Mouse (Mus musculus) intestine, postnatal 0 days (tissue): ENCODE data around the gene Olfr1197. TPM values are rescaled to one million over a fixed set of nuclear protein-coding genes. Genes with fewer than 3 reads are reported as not detected.

Experiments used
- ATAC-seq: fragments of 200-750 bp; cut with Nextera tagmentation; 2 replicates; pipeline ENCODE4 v1.8.0; 2017; ENCODE audit warnings: mild to moderate bottlenecking, moderate TSS enrichment, moderate library complexity
- H3K27ac ChIP-seq: fragments of 300-500 bp; sonication (generic); 2 replicates; pipeline ENCODE4 v1.5.1; 2014; ENCODE audit warnings: mild to moderate bottlenecking, low read depth, low read length, moderate library complexity
- H3K27me3 ChIP-seq: fragments of 300-500 bp; sonication (generic); replicated peaks from 2 replicates; pipeline ENCODE4 v1.6.1; 2014; ENCODE audit warnings: low read length, mixed read lengths; ENCODE audit not compliant: control insufficient read depth, insufficient read depth
- H3K36me3 ChIP-seq: fragments of 300-500 bp; sonication (generic); 2 replicates; pipeline ENCODE4 v1.6.1; 2014; ENCODE audit warnings: mild to moderate bottlenecking, moderate library complexity; ENCODE audit not compliant: control insufficient read depth, insufficient read depth
- H3K4me1 ChIP-seq: fragments of 300-500 bp; sonication (generic); replicated peaks from 2 replicates; pipeline ENCODE4 v1.6.1; 2014; ENCODE audit warnings: antibody characterized with exemption, low read length, mixed read lengths; ENCODE audit not compliant: control insufficient read depth, insufficient read depth
- H3K4me2 ChIP-seq: fragments of 300-500 bp; sonication (generic); replicated peaks from 2 replicates; pipeline ENCODE4 v1.6.1; 2014; ENCODE audit warnings: low read depth, mild to moderate bottlenecking, moderate library complexity
- H3K4me3 ChIP-seq: fragments of 300-500 bp; sonication (generic); 2 replicates; pipeline ENCODE4 v1.5.1; 2014; ENCODE audit warnings: low read depth, low read length
- H3K9ac ChIP-seq: fragments of 300-500 bp; sonication (generic); 2 replicates; pipeline ENCODE4 v1.6.1; 2014; ENCODE audit warnings: mild to moderate bottlenecking, low read depth, low read length
- H3K9me3 ChIP-seq: fragments of 300-500 bp; sonication (generic); 2 replicates; pipeline ENCODE4 v1.6.1; 2016; ENCODE audit warnings: mixed run types; ENCODE audit not compliant: control insufficient read depth
- CTCF ChIP-seq: sonication (generic); IDR thresholded peaks from 2 replicates; pipeline ENCODE4 v1.5.1; 2016; ENCODE audit warnings: low read depth, mild to moderate bottlenecking, control low read depth, antibody characterized with exemption, moderate library complexity
- WGBS: fragments of 180-500 bp; shearing (Covaris S2); extraction: QIAGEN DNeasy Blood & Tissue Kit; methylation state at CpG from one replicate; pipeline ENCODE4 v1.1.7; 2014; 5-methylcytosine and 5-hydroxymethylcytosine counted together
- polyA plus RNA-seq: library from polyadenylated mRNA; unstranded; fragments of >200 nt; fragmentation: Nextera tagmentation; extraction: Ambion mirVana; gene quantifications from 2 replicates; pipeline ENCODE4 v1.2.1, GENCODE M21; 2015

The Olfr1197 gene
- not detected in 2 replicates for polyA plus RNA-seq

DNA sequence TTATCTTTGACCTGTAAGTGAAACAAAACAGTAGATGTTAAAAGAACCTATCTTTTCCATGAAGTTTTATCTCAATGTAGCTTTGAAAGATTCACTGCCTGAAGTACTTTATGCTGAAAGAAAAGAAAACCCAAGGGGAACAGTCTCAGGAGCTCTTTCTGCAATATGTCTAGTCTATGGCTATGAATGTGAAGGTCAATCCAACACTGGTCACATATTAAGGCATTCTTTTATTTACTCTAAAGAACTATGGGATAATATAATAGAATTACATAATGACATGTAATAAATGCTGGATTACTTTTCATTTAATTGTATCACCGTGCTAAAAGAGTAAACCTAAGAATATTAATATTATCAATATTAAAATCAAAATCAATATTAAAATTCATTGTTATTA is at the start of gene Olfr1197:
Olfr1197 (minus strand) TSS at position 101 of the 400 bp plus-strand sequence.
- H3K27ac ChIP-seq = no peak within 1 kb of the TSS
- no peaks in the 10 kb centered on the region for H3K9me3 ChIP-seq
- WGBS = 75% methylated on average over 1 of the region's 1 CpGs
- no peaks in the 10 kb centered on the region for H3K4me1 ChIP-seq
- H3K36me3 ChIP-seq = no peaks in the 10 kb centered on the region
- H3K4me3 ChIP-seq = no peak within 1 kb of the TSS
- no peak within 1 kb of the TSS for H3K9ac ChIP-seq
- ATAC-seq = no peak
- TF ChIP-seq CTCF = no peak
- H3K4me2 ChIP-seq = no peak within 1 kb of the TSS
- H3K27me3 ChIP-seq = no peaks in the 10 kb centered on the region

DNA sequence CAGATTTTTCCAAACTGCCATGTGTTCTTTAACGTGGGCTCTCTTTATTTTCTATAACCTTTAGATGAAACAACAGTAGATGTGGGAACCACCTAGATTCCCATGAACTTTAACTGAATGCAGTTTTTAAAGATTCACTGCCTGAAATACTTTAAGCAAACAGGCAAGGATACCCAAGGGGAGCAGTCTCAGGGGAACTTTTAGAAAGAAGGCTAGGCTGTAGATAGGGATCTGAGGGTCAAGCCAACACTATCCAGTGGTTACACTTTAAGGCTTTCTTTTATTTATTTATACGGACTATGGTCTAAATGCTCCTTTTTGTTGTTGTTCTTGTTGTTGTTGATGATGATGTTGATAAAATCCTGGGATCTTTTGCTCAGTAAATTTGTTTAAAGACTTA is 38.2 kb upstream of the Olfr1197 start, which contains the start of gene Olfr1200:
Olfr1200 (minus strand) TSS at position 101 of the 400 bp plus-strand sequence.
- WGBS = 75% methylated on average over 2 of the region's 2 CpGs
- TF ChIP-seq CTCF = no peak
- ATAC-seq = no peak
- Histone ChIP-seq H3K9me3 (no peaks in the 10 kb centered on the region), H3K27ac (no peak within 1 kb of the TSS), H3K4me1 (no peaks in the 10 kb centered on the region), H3K9ac (no peak within 1 kb of the TSS), H3K4me3 (no peak within 1 kb of the TSS), H3K27me3 (no peaks in the 10 kb centered on the region), H3K36me3 (no peaks in the 10 kb centered on the region), H3K4me2 (no peak within 1 kb of the TSS)

DNA sequence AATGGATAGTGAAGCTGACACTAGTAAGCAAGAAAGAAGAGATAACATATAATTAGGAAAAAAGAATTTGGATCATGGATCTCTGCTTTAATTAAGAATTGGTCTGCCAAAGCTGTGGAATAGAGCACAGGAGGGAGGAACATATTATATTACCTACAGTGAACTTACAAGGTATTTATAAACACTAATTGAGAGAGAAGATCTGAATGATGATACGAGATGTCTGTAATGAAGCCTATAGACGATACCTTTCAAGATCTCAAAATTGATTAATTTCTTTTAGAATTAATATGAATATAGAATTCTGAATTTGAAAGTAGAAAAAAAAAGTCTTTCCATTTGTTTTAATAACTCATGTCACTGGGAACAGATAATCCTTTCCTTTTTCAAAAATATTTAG is 28.2 kb upstream of the Olfr1197 start, which contains the start of gene Olfr1199:
Olfr1199 (minus strand) TSS at position 101 of the 400 bp plus-strand sequence.
- Histone ChIP-seq H3K4me1 (no peaks in the 10 kb centered on the region), H3K36me3 (no peaks in the 10 kb centered on the region), H3K4me2 (no peak within 1 kb of the TSS), H3K9ac (no peak within 1 kb of the TSS), H3K9me3 (no peaks in the 10 kb centered on the region), H3K27ac (no peak within 1 kb of the TSS), H3K4me3 (no peak within 1 kb of the TSS), H3K27me3 (no peaks in the 10 kb centered on the region)
- no peak for ATAC-seq
- 90% methylated on average over 2 of the region's 2 CpGs for WGBS
- no peak for TF ChIP-seq CTCF

DNA sequence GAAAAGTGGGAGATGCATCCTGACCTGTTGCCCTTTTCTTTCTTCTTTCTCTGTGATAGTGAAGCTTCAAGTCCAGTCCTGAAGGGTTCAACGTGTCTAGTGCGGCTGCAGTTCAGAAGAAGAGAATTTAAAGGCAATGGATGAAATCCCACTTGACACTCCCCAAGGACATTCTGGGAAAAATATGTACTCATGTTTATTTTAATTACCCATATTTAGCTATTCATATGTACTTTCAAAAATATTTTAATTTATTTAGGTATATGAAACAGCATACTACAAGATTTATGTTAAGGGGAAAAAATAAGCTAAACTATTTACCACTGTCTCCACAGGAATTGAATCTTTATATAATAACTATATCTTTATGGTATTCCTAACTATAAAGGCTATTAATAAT is 19.1 kb upstream of the Olfr1197 start, which contains the start of gene Olfr1198:
Olfr1198 (minus strand) TSS at position 101 of the 400 bp plus-strand sequence.
- no peak for TF ChIP-seq CTCF
- H3K36me3 ChIP-seq = no peaks in the 10 kb centered on the region
- H3K4me1 ChIP-seq = no peaks in the 10 kb centered on the region
- no peak within 1 kb of the TSS for H3K4me3 ChIP-seq
- no peak for ATAC-seq
- WGBS = 96% methylated on average over 2 of the region's 2 CpGs
- no peak within 1 kb of the TSS for H3K27ac ChIP-seq
- no peaks in the 10 kb centered on the region for H3K27me3 ChIP-seq
- H3K9me3 ChIP-seq = no peaks in the 10 kb centered on the region
- no peak within 1 kb of the TSS for H3K4me2 ChIP-seq
- H3K9ac ChIP-seq = no peak within 1 kb of the TSS

DNA sequence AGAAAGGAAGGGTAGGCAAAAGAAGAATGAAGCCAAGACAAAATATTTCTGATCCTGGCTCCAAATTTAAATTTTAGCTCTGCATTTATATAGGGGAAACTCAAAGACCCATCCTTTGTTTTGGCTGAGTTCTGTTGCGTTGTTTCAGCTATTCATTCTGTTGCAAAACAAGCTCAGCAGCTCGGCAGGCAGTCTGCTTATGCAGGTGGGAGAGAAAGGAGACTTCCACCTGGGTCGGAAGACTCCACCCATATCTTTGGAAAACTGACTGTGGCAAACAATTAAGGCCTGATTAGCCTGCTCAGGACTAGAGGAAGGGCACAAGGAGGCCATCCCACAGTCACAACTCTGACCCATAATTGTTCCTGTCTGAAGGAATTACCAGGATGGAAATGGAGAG is 11.2 kb upstream of the Olfr1197 start:
- Histone ChIP-seq H3K27ac (no peak overlapping the region), H3K9me3 (no peaks in the 10 kb centered on the region), H3K4me1 (no peaks in the 10 kb centered on the region), H3K36me3 (no peaks in the 10 kb centered on the region), H3K4me3 (no peak overlapping the region), H3K4me2 (no peak overlapping the region), H3K27me3 (no peaks in the 10 kb centered on the region), H3K9ac (no peak overlapping the region)
- TF ChIP-seq CTCF = no peak
- no peak for ATAC-seq
- WGBS = 68% methylated on average over 3 of the region's 3 CpGs

DNA sequence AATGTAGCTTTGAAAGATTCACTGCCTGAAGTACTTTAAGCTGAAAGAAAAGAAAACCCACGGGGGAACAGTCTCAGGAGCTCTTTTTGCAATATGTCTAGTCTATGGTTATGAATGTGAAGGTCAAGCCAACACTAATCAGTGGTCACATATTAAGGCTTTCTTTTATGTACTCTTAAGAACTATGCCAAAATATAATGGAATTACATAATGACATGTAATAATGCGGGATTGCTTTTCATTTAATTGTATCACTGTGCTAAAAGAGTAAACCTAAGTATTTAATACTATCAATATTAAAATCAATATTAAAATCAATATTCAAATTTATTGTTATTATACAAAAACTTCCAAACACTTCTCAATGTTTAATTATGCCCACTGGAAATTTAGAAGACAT is 27.7 kb downstream of the Olfr1197 start, which contains the start of gene Olfr1196:
Olfr1196 (minus strand) TSS at position 101 of the 400 bp plus-strand sequence.
- ATAC-seq = no peak
- WGBS = 77% methylated on average over 2 of the region's 2 CpGs
- Histone ChIP-seq H3K9me3 (no peaks in the 10 kb centered on the region), H3K9ac (no peak within 1 kb of the TSS), H3K27me3 (no peaks in the 10 kb centered on the region), H3K4me3 (no peak within 1 kb of the TSS), H3K36me3 (no peaks in the 10 kb centered on the region), H3K4me2 (no peak within 1 kb of the TSS), H3K27ac (no peak within 1 kb of the TSS), H3K4me1 (no peaks in the 10 kb centered on the region)
- no peak for TF ChIP-seq CTCF

DNA sequence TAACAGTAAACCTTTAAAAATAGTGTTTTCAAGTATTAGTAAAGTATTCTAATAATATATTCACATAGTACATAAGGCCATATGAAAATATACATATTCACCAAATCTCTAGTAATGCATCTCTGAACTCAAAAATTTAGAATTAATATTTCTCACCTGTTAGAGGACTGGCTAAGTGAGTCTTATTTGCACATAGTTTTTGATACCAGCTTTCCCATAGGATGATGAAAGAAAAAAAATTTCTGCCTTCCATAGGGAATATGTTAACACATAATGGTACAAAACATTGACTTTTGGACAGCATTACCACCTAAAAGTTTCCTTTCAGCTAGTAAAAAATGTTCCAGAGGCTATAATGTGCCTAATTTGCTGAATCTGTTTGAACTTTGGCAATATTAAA is 43.1 kb downstream of the Olfr1197 start, which contains the start of gene Olfr1195:
Olfr1195 (minus strand) TSS at position 101 of the 400 bp plus-strand sequence.
- no peaks in the 10 kb centered on the region for H3K36me3 ChIP-seq
- no peak within 1 kb of the TSS for H3K4me2 ChIP-seq
- H3K4me3 ChIP-seq = no peak within 1 kb of the TSS
- H3K9ac ChIP-seq = no peak within 1 kb of the TSS
- no peak for ATAC-seq
- H3K4me1 ChIP-seq = no peaks in the 10 kb centered on the region
- H3K27ac ChIP-seq = no peak within 1 kb of the TSS
- H3K27me3 ChIP-seq = no peaks in the 10 kb centered on the region
- H3K9me3 ChIP-seq = no peaks in the 10 kb centered on the region
- no peak for TF ChIP-seq CTCF

Other genes starting within 250 kb of the Olfr1197 start
- not detected in 2 replicates for gene Olfr1184, start 248.8 kb downstream of the Olfr1197 start, polyA plus RNA-seq
- not detected in 2 replicates for gene Olfr1185-ps1, start 239.0 kb downstream of the Olfr1197 start, polyA plus RNA-seq
- not detected in 2 replicates for gene Olfr1186, start 213.8 kb downstream of the Olfr1197 start, polyA plus RNA-seq
- gene Olfr1188, start 175.4 kb downstream of the Olfr1197 start, polyA plus RNA-seq = not detected in 2 replicates
- not detected in 2 replicates for gene Olfr1189, start 145.9 kb downstream of the Olfr1197 start, polyA plus RNA-seq
- gene Olfr1191-ps1, start 91.8 kb downstream of the Olfr1197 start, polyA plus RNA-seq = not detected in 2 replicates
- gene Olfr1192-ps1, start 83.9 kb downstream of the Olfr1197 start, polyA plus RNA-seq = not detected in 2 replicates
- not detected in 2 replicates for gene Olfr1193, start 56.7 kb downstream of the Olfr1197 start, polyA plus RNA-seq
- not detected in 2 replicates for gene Olfr1195, start 43.2 kb downstream of the Olfr1197 start, polyA plus RNA-seq
- not detected in 2 replicates for gene Olfr1196, start 27.8 kb downstream of the Olfr1197 start, polyA plus RNA-seq
- gene Olfr1198, start 19.0 kb upstream of the Olfr1197 start, polyA plus RNA-seq = not detected in 2 replicates
- not detected in 2 replicates for gene Olfr1199, start 28.1 kb upstream of the Olfr1197 start, polyA plus RNA-seq
- gene Olfr1200, start 38.1 kb upstream of the Olfr1197 start, polyA plus RNA-seq = not detected in 2 replicates
- not detected in 2 replicates for gene Olfr1201, start 60.7 kb upstream of the Olfr1197 start, polyA plus RNA-seq
- not detected in 2 replicates for gene Olfr1202, start 82.1 kb upstream of the Olfr1197 start, polyA plus RNA-seq
- gene Olfr1205, start 97.4 kb upstream of the Olfr1197 start, polyA plus RNA-seq = not detected in 2 replicates
- gene Olfr1204, start 116.9 kb upstream of the Olfr1197 start, polyA plus RNA-seq = not detected in 2 replicates
- not detected in 2 replicates for gene Olfr1206, start 130.9 kb upstream of the Olfr1197 start, polyA plus RNA-seq
- gene Olfr1208, start 169.9 kb upstream of the Olfr1197 start, polyA plus RNA-seq = not detected in 2 replicates
- gene Olfr1209, start 182.8 kb upstream of the Olfr1197 start, polyA plus RNA-seq = not detected in 2 replicates
- not detected in 2 replicates for gene Olfr1211, start 205.7 kb upstream of the Olfr1197 start, polyA plus RNA-seq
- gene Olfr1212, start 221.6 kb upstream of the Olfr1197 start, polyA plus RNA-seq = not detected in 2 replicates
- gene Gm13762, start 247.9 kb upstream of the Olfr1197 start, polyA plus RNA-seq = not detected in 2 replicates